27 mouse cellular contexts compared by ENCODE assay signal in genomic region chr12:53822881-53823280, GRCm38 (mm10).
DNase-seq lines count a peak whose midpoint lies in the region; ATAC-seq and TF ChIP-seq lines count a peak whose summit lies in the region.
"Had no signal": no experiment of that assay in that cellular context is flagged by ENCODE, and none has a peak within 500 bp of the region (broad histone marks: within the 10 kb centered on the region; RNA-seq: fewer than 3 reads in every experiment).

No protein-coding gene starts in this region.

- H3K9me3 ChIP-seq in forebrain, embryonic 13.5 days (replicated peaks): no peaks in the 10 kb centered on the region
- no peaks in the 10 kb centered on the region for H3K9me3 ChIP-seq in forebrain, embryonic 16.5 days (ENCODE audit: control insufficient read depth, low read length)
- H3K9me3 ChIP-seq in hindbrain, embryonic 13.5 days: no peaks in the 10 kb centered on the region
- no peaks in the 10 kb centered on the region for H3K9me3 ChIP-seq in hindbrain, postnatal 0 days (ENCODE audit: low read length)
- H3K9me3 ChIP-seq in stomach, embryonic 15.5 days: no peaks in the 10 kb centered on the region
- no peaks in the 10 kb centered on the region for H3K9me3 ChIP-seq in stomach, postnatal 0 days (ENCODE audit: control insufficient read depth, low read length)
- H3K9me3 ChIP-seq: embryonic facial prominence, embryonic 12.5 days; embryonic facial prominence, embryonic 15.5 days; heart, embryonic 12.5 days; heart, embryonic 15.5 days; hindbrain, embryonic 15.5 days; intestine, embryonic 15.5 days had no signal

- no peak for TF ChIP-seq EP300 in stomach, postnatal 0 days (optimal IDR thresholded peaks at IDR 0.05)

- no peak; the same call in 1 of the 2 replicates for ATAC-seq in forebrain, embryonic 13.5 days
- no peak for ATAC-seq in forebrain, embryonic 16.5 days
- no peak for ATAC-seq in hindbrain, embryonic 13.5 days (ENCODE audit: low FRiP score)
- ATAC-seq in hindbrain, postnatal 0 days: no peak
- ATAC-seq in stomach, embryonic 15.5 days (ENCODE audit: insufficient read depth, low FRiP score, low read depth): no peak
- no peak for ATAC-seq in stomach, postnatal 0 days (ENCODE audit: low FRiP score, low TSS enrichment)
- ATAC-seq: forebrain, embryonic 14.5 days; intestine, embryonic 15.5 days; Patski had no signal

- 20% methylated on average over 4 of the region's 4 CpGs for WGBS in forebrain, embryonic 13.5 days
- 23% methylated on average over 4 of the region's 4 CpGs for WGBS in forebrain, embryonic 16.5 days
- WGBS in hindbrain, embryonic 13.5 days: 70% methylated on average over 4 of the region's 4 CpGs
- 73% methylated on average over 4 of the region's 4 CpGs for WGBS in hindbrain, postnatal 0 days
- WGBS in stomach, embryonic 15.5 days: 38% methylated on average over 4 of the region's 4 CpGs
- WGBS in stomach, postnatal 0 days: 39% methylated on average over 4 of the region's 4 CpGs

- no peak overlapping the region for H3K9ac ChIP-seq in forebrain, embryonic 13.5 days
- no peak overlapping the region for H3K9ac ChIP-seq in forebrain, embryonic 16.5 days (replicated peaks; ENCODE audit: low read depth, low read length)
- no peak overlapping the region for H3K9ac ChIP-seq in hindbrain, embryonic 13.5 days
- no peak overlapping the region for H3K9ac ChIP-seq in hindbrain, postnatal 0 days (replicated peaks; ENCODE audit: low read length)
- no peak overlapping the region for H3K9ac ChIP-seq in stomach, embryonic 15.5 days
- H3K9ac ChIP-seq in stomach, postnatal 0 days (ENCODE audit: low read length): no peak overlapping the region
- H3K9ac ChIP-seq: embryonic facial prominence, embryonic 12.5 days; embryonic facial prominence, embryonic 15.5 days; heart, embryonic 12.5 days; heart, embryonic 15.5 days; hindbrain, embryonic 15.5 days; intestine, embryonic 15.5 days had no signal

- no peaks in the 10 kb centered on the region for H3K36me3 ChIP-seq in forebrain, embryonic 13.5 days (ENCODE audit: poor library complexity, severe bottlenecking)
- no peaks in the 10 kb centered on the region for H3K36me3 ChIP-seq in forebrain, embryonic 16.5 days (ENCODE audit: control insufficient read depth, insufficient read depth)
- no peaks in the 10 kb centered on the region for H3K36me3 ChIP-seq in hindbrain, embryonic 13.5 days
- H3K36me3 ChIP-seq in hindbrain, postnatal 0 days (ENCODE audit: insufficient read depth, low read length): no peaks in the 10 kb centered on the region
- no peaks in the 10 kb centered on the region for H3K36me3 ChIP-seq in stomach, embryonic 15.5 days
- H3K36me3 ChIP-seq in stomach, postnatal 0 days (ENCODE audit: control insufficient read depth, insufficient read depth, low read length): no peaks in the 10 kb centered on the region
- H3K36me3 ChIP-seq: embryonic facial prominence, embryonic 12.5 days; embryonic facial prominence, embryonic 15.5 days; G1E; heart, embryonic 12.5 days; heart, embryonic 15.5 days; hindbrain, embryonic 15.5 days; intestine, embryonic 15.5 days had no signal

- H3K27me3 ChIP-seq in forebrain, embryonic 13.5 days: no peaks in the 10 kb centered on the region
- 0 out of 2 replicates have a peak, but pooled peaks cover 2% of the 10 kb centered on the region for H3K27me3 ChIP-seq in forebrain, embryonic 16.5 days (replicated peaks; ENCODE audit: control insufficient read depth, insufficient read depth, low read length)
- H3K27me3 ChIP-seq in hindbrain, embryonic 13.5 days: no peaks in the 10 kb centered on the region
- no peaks in the 10 kb centered on the region for H3K27me3 ChIP-seq in hindbrain, postnatal 0 days (ENCODE audit: insufficient read depth, low read length)
- no peaks in the 10 kb centered on the region for H3K27me3 ChIP-seq in stomach, embryonic 15.5 days (replicated peaks)
- H3K27me3 ChIP-seq in stomach, postnatal 0 days (ENCODE audit: control insufficient read depth, insufficient read depth, low read length): no peaks in the 10 kb centered on the region
- H3K27me3 ChIP-seq: CH12.LX; embryonic facial prominence, embryonic 12.5 days; embryonic facial prominence, embryonic 15.5 days; heart, embryonic 12.5 days; heart, embryonic 15.5 days; hindbrain, embryonic 15.5 days; intestine, embryonic 15.5 days; Patski had no signal

- no peak overlapping the region for H3K4me3 ChIP-seq in forebrain, embryonic 13.5 days
- H3K4me3 ChIP-seq in forebrain, embryonic 16.5 days (replicated peaks; ENCODE audit: low read length): no peak overlapping the region
- H3K4me3 ChIP-seq in hindbrain, embryonic 13.5 days: no peak overlapping the region
- H3K4me3 ChIP-seq in hindbrain, postnatal 0 days (ENCODE audit: low read length): no peak overlapping the region
- H3K4me3 ChIP-seq in stomach, embryonic 15.5 days (replicated peaks): no peak overlapping the region
- H3K4me3 ChIP-seq in stomach, postnatal 0 days (ENCODE audit: low read depth, low read length): no peak overlapping the region
- H3K4me3 ChIP-seq: embryonic facial prominence, embryonic 12.5 days; embryonic facial prominence, embryonic 15.5 days; heart, adult 2 months; heart, embryonic 12.5 days; heart, embryonic 15.5 days; hindbrain, embryonic 15.5 days; intestine, embryonic 15.5 days had no signal

- H3K4me2 ChIP-seq in forebrain, embryonic 13.5 days: no peak overlapping the region
- H3K4me2 ChIP-seq in forebrain, embryonic 16.5 days (ENCODE audit: low read length): no peak overlapping the region
- no peak overlapping the region for H3K4me2 ChIP-seq in hindbrain, embryonic 13.5 days
- H3K4me2 ChIP-seq in hindbrain, postnatal 0 days (ENCODE audit: low read depth, low read length): no peak overlapping the region
- H3K4me2 ChIP-seq in stomach, embryonic 15.5 days: no peak overlapping the region
- no peak overlapping the region for H3K4me2 ChIP-seq in stomach, postnatal 0 days (replicated peaks; ENCODE audit: low read depth)
- H3K4me2 ChIP-seq: embryonic facial prominence, embryonic 12.5 days; embryonic facial prominence, embryonic 15.5 days; heart, embryonic 12.5 days; heart, embryonic 15.5 days; hindbrain, embryonic 15.5 days; intestine, embryonic 15.5 days had no signal

- no peak for TF ChIP-seq CTCF in hindbrain, postnatal 0 days (IDR thresholded peaks at IDR 0.05; ENCODE audit: low read depth)
- no peak for TF ChIP-seq CTCF in stomach, postnatal 0 days (IDR thresholded peaks at IDR 0.05; ENCODE audit: low read depth)

- DNase-seq in hindbrain, postnatal 0 days (ENCODE audit: low spot score): no peak
- DNase-seq in stomach, postnatal 0 days (ENCODE audit: low spot score): no peak
- no peak for DNase-seq in thymus, postnatal 25 days
- DNase-seq: adrenal gland, postnatal 10 days; adrenal gland, postnatal 36 days; B cell, adult 2 months; cerebellum, adult 18-20 months; cerebellum, adult 9-11 months; cerebellum, postnatal 25 days; gastrocnemius, postnatal 25 days; heart, adult 2 months; heart, postnatal 10 days; heart, postnatal 4 days had no signal

- peak overlapping the region; percentile 40; the same call in 1 of the 2 replicates for H3K27ac ChIP-seq in forebrain, embryonic 13.5 days
- no peak overlapping the region for H3K27ac ChIP-seq in forebrain, embryonic 16.5 days (ENCODE audit: low read length)
- peak overlapping the region; percentile 1; the same call in 1 of the 2 replicates for H3K27ac ChIP-seq in hindbrain, embryonic 13.5 days
- no peak overlapping the region for H3K27ac ChIP-seq in hindbrain, postnatal 0 days
- peak overlapping the region; percentile 22; the same call in 1 of the 2 replicates for H3K27ac ChIP-seq in stomach, embryonic 15.5 days
- H3K27ac ChIP-seq in stomach, postnatal 0 days (replicated peaks): no peak overlapping the region
- H3K27ac ChIP-seq: embryonic facial prominence, embryonic 12.5 days; embryonic facial prominence, embryonic 15.5 days; heart, adult 2 months; heart, embryonic 15.5 days; hindbrain, embryonic 15.5 days; intestine, embryonic 15.5 days had no signal

- H3K4me1 ChIP-seq in forebrain, embryonic 13.5 days: peaks cover 31% of the 10 kb centered on the region
- H3K4me1 ChIP-seq in forebrain, embryonic 16.5 days (replicated peaks; ENCODE audit: control insufficient read depth, insufficient read depth, low read length): peaks cover 14% of the 10 kb centered on the region
- peaks cover 28% of the 10 kb centered on the region for H3K4me1 ChIP-seq in hindbrain, embryonic 13.5 days (replicated peaks)
- H3K4me1 ChIP-seq in hindbrain, postnatal 0 days (ENCODE audit: insufficient read depth, low read length): no peaks in the 10 kb centered on the region
- peaks cover 4% of the 10 kb centered on the region; the same call in 1 of the 2 replicates for H3K4me1 ChIP-seq in stomach, embryonic 15.5 days
- no peaks in the 10 kb centered on the region for H3K4me1 ChIP-seq in stomach, postnatal 0 days (replicated peaks; ENCODE audit: control insufficient read depth, insufficient read depth)
- H3K4me1 ChIP-seq: heart, embryonic 12.5 days; intestine, embryonic 15.5 days had no signal

Comparison
In these comparisons a context has a peak if more than half of its experiments do, and no peak if none do; other contexts are left out.
1. H3K27ac ChIP-seq: peak in forebrain, embryonic 13.5 days (single experiment), hindbrain, embryonic 13.5 days (single experiment) and stomach, embryonic 15.5 days (single experiment); none in forebrain, embryonic 16.5 days (single experiment), hindbrain, postnatal 0 days (single experiment) and stomach, postnatal 0 days (single experiment).